ENCODE assay signal across 18 mouse cellular contexts in genomic region chr17:59361119-59361518, GRCm38 (mm10).
A peak's percentile ranks its signal among the peaks of the same experiment; 100 is the strongest.
DNase-seq lines count a peak whose midpoint lies in the region; ATAC-seq and TF ChIP-seq lines count a peak whose summit lies in the region.
"Had no signal": no experiment of that assay in that cellular context is flagged by ENCODE, and none has a peak within 500 bp of the region (broad histone marks: within the 10 kb centered on the region; RNA-seq: fewer than 3 reads in every experiment).

No protein-coding gene starts in this region.

- H3K9me3 ChIP-seq in kidney, postnatal 0 days (replicated peaks; ENCODE audit: low read length) = no peaks in the 10 kb centered on the region
- no peaks in the 10 kb centered on the region for H3K9me3 ChIP-seq in stomach, embryonic 14.5 days (ENCODE audit: control insufficient read depth, low read depth, low read length)
- no peaks in the 10 kb centered on the region for H3K9me3 ChIP-seq in stomach, postnatal 0 days (ENCODE audit: control insufficient read depth, low read length)
- H3K9me3 ChIP-seq: forebrain, embryonic 12.5 days; limb, embryonic 15.5 days had no signal

- H3K4me3 ChIP-seq in kidney, postnatal 0 days (replicated peaks; ENCODE audit: low read depth, low read length) = no peak overlapping the region
- H3K4me3 ChIP-seq in kidney, adult 2 months (ENCODE audit: insufficient read depth, low read depth, low read length) = no peak overlapping the region
- no peak overlapping the region for H3K4me3 ChIP-seq in stomach, embryonic 14.5 days (ENCODE audit: low read depth, low read length)
- H3K4me3 ChIP-seq in stomach, postnatal 0 days (ENCODE audit: low read depth, low read length) = no peak overlapping the region
- H3K4me3 ChIP-seq in thymus, adult 2 months (ENCODE audit: control insufficient read depth, insufficient read depth, low read length) = no peak overlapping the region
- H3K4me3 ChIP-seq: forebrain, embryonic 12.5 days; limb, embryonic 15.5 days had no signal

- no peaks in the 10 kb centered on the region for H3K27me3 ChIP-seq in kidney, postnatal 0 days (ENCODE audit: insufficient read depth, low read length)
- H3K27me3 ChIP-seq in kidney, adult 2 months (replicated peaks; ENCODE audit: control insufficient read depth, insufficient read depth, low read length) = no peaks in the 10 kb centered on the region
- H3K27me3 ChIP-seq in stomach, embryonic 14.5 days (ENCODE audit: control insufficient read depth, insufficient read depth, low read length) = no peaks in the 10 kb centered on the region
- H3K27me3 ChIP-seq in stomach, postnatal 0 days (ENCODE audit: control insufficient read depth, insufficient read depth, low read length) = no peaks in the 10 kb centered on the region
- H3K27me3 ChIP-seq in thymus, adult 2 months (ENCODE audit: control insufficient read depth, insufficient read depth, low read length) = no peaks in the 10 kb centered on the region
- H3K27me3 ChIP-seq: forebrain, embryonic 12.5 days; limb, embryonic 15.5 days had no signal

- TF ChIP-seq CTCF in kidney, postnatal 0 days (IDR thresholded peaks at IDR 0.05; ENCODE audit: low read depth) = no peak
- no peak for TF ChIP-seq CTCF in kidney, adult 2 months (conservative IDR thresholded peaks at IDR 0.05; ENCODE audit: insufficient read depth, insufficient read length, low read depth, low read length)
- no peak for TF ChIP-seq CTCF in stomach, postnatal 0 days (IDR thresholded peaks at IDR 0.05; ENCODE audit: low read depth)
- no peak for TF ChIP-seq CTCF in thymus, adult 2 months (IDR thresholded peaks at IDR 0.05; ENCODE audit: borderline replicate concordance, control insufficient read depth, extremely low read depth, insufficient read depth, low read length, poor library complexity)

- no peak for DNase-seq in kidney, postnatal 0 days (ENCODE audit: low spot score)
- no peak for DNase-seq in kidney, adult 2 months
- DNase-seq in stomach, postnatal 0 days (ENCODE audit: low spot score) = no peak
- DNase-seq in hindlimb bud, embryonic 11.5 days (ENCODE audit: extremely low spot score, low read depth, low spot score) = peak; percentile 83
- DNase-seq in spleen, adult 18-20 months = no peak
- no peak for DNase-seq in thymus, adult 2 months
- DNase-seq: adrenal gland, postnatal 25 days; cerebellum, adult 2 months; heart, postnatal 14 days; kidney, adult 9 months; layer of hippocampus, adult 9-11 months; lung, postnatal 4 days; right cerebral cortex, postnatal 4 days had no signal

- no peak for TF ChIP-seq EP300 in stomach, postnatal 0 days (optimal IDR thresholded peaks at IDR 0.05)

- 0 out of 2 replicates have a peak, but pooled peaks have one; percentile 40 for ATAC-seq in kidney, postnatal 0 days (replicated peaks; ENCODE audit: low FRiP score, low read depth)
- peak; percentile 53; the same call in 1 of the 2 replicates for ATAC-seq in stomach, embryonic 14.5 days (ENCODE audit: insufficient number of reproducible peaks, insufficient read depth, low FRiP score, low read depth)
- ATAC-seq in stomach, postnatal 0 days (ENCODE audit: low FRiP score, low TSS enrichment) = no peak
- ATAC-seq: hindbrain, embryonic 16.5 days had no signal

- no peak overlapping the region for H3K9ac ChIP-seq in kidney, postnatal 0 days (ENCODE audit: low read depth, low read length)
- H3K9ac ChIP-seq in stomach, embryonic 14.5 days (replicated peaks; ENCODE audit: low read depth, low read length) = no peak overlapping the region
- no peak overlapping the region for H3K9ac ChIP-seq in stomach, postnatal 0 days (ENCODE audit: low read length)
- H3K9ac ChIP-seq: forebrain, embryonic 12.5 days; limb, embryonic 15.5 days had no signal

- no peak overlapping the region for H3K4me2 ChIP-seq in kidney, postnatal 0 days (ENCODE audit: low read length)
- no peak overlapping the region for H3K4me2 ChIP-seq in stomach, embryonic 14.5 days (replicated peaks; ENCODE audit: low read depth, low read length)
- no peak overlapping the region for H3K4me2 ChIP-seq in stomach, postnatal 0 days (replicated peaks; ENCODE audit: low read depth)
- H3K4me2 ChIP-seq: forebrain, embryonic 12.5 days; heart, embryonic 11.5 days; limb, embryonic 15.5 days had no signal

- no peak overlapping the region for H3K27ac ChIP-seq in kidney, postnatal 0 days
- H3K27ac ChIP-seq in kidney, adult 2 months (ENCODE audit: insufficient read depth, low read depth, low read length) = no peak overlapping the region
- H3K27ac ChIP-seq in stomach, embryonic 14.5 days (ENCODE audit: low read length) = no peak overlapping the region
- no peak overlapping the region for H3K27ac ChIP-seq in stomach, postnatal 0 days (replicated peaks)
- H3K27ac ChIP-seq in thymus, adult 2 months (ENCODE audit: control insufficient read depth, insufficient read depth, low read length) = no peak overlapping the region
- H3K27ac ChIP-seq: forebrain, embryonic 12.5 days; limb, embryonic 15.5 days had no signal

- no peak for TF ChIP-seq POLR2A in kidney, adult 2 months (IDR thresholded peaks at IDR 0.05; ENCODE audit: low read depth, low read length)
- no peak for TF ChIP-seq POLR2A in thymus, adult 2 months (IDR thresholded peaks at IDR 0.05; ENCODE audit: control insufficient read depth, extremely low read depth, insufficient read depth, low read length, poor library complexity)

- no peaks in the 10 kb centered on the region for H3K4me1 ChIP-seq in kidney, postnatal 0 days (replicated peaks; ENCODE audit: insufficient read depth, low read length)
- no peaks in the 10 kb centered on the region for H3K4me1 ChIP-seq in kidney, adult 2 months (ENCODE audit: control insufficient read depth, insufficient read depth, low read length)
- no peaks in the 10 kb centered on the region for H3K4me1 ChIP-seq in stomach, embryonic 14.5 days (ENCODE audit: control insufficient read depth, insufficient read depth, low read length)
- H3K4me1 ChIP-seq in stomach, postnatal 0 days (replicated peaks; ENCODE audit: control insufficient read depth, insufficient read depth) = no peaks in the 10 kb centered on the region
- H3K4me1 ChIP-seq in thymus, adult 2 months (replicated peaks; ENCODE audit: control insufficient read depth, insufficient read depth, low read length) = no peaks in the 10 kb centered on the region

- H3K36me3 ChIP-seq in kidney, postnatal 0 days (ENCODE audit: insufficient read depth, low read length) = no peaks in the 10 kb centered on the region
- no peaks in the 10 kb centered on the region for H3K36me3 ChIP-seq in kidney, adult 2 months (ENCODE audit: control insufficient read depth, insufficient read depth, low read length)
- H3K36me3 ChIP-seq in stomach, embryonic 14.5 days (ENCODE audit: control insufficient read depth, insufficient read depth, low read length) = no peaks in the 10 kb centered on the region
- no peaks in the 10 kb centered on the region for H3K36me3 ChIP-seq in stomach, postnatal 0 days (ENCODE audit: control insufficient read depth, insufficient read depth, low read length)
- no peaks in the 10 kb centered on the region for H3K36me3 ChIP-seq in thymus, adult 2 months (ENCODE audit: control insufficient read depth, insufficient read depth, low read length)
- H3K36me3 ChIP-seq: forebrain, embryonic 12.5 days; limb, embryonic 15.5 days had no signal

- 56% methylated on average over 9 of the region's 9 CpGs for WGBS in kidney, postnatal 0 days
- WGBS in kidney, adult 2 months = 67% methylated on average over 9 of the region's 9 CpGs
- 80% methylated on average over 9 of the region's 9 CpGs for WGBS in stomach, embryonic 14.5 days
- WGBS in stomach, postnatal 0 days = 75% methylated on average over 9 of the region's 9 CpGs
- 97% methylated on average over 9 of the region's 9 CpGs for WGBS in thymus, adult 2 months
